Mouse (Mus musculus) kidney, adult 2 months (tissue): ENCODE data around the gene Prkn. TPM values are rescaled to one million over a fixed set of nuclear protein-coding genes. Genes with fewer than 3 reads are reported as not detected.

Experiments used
- DNase-seq: peaks from one replicate; pipeline ENCODE4 v3.0.0; 2021
- H3K27ac ChIP-seq: fragments of 200-500 bp; 2 replicates; pipeline ENCODE4 v1.5.1; 2012; ENCODE audit warnings: low read depth, low read length, control low read depth, inconsistent platforms; ENCODE audit not compliant: insufficient read depth
- H3K27me3 ChIP-seq: fragments of 200-500 bp; replicated peaks from 2 replicates; pipeline ENCODE4 v1.6.1; 2012; ENCODE audit warnings: mild to moderate bottlenecking, moderate library complexity, low read length, inconsistent platforms; ENCODE audit not compliant: control insufficient read depth, insufficient read depth
- H3K36me3 ChIP-seq: fragments of 200-500 bp; 2 replicates; pipeline ENCODE4 v1.6.1; 2012; ENCODE audit warnings: mild to moderate bottlenecking, moderate library complexity, low read length, inconsistent platforms; ENCODE audit not compliant: control insufficient read depth, insufficient read depth
- H3K4me1 ChIP-seq: fragments of 200-500 bp; 2 replicates; pipeline ENCODE4 v1.6.1; 2011; ENCODE audit warnings: low read length; ENCODE audit not compliant: control insufficient read depth, insufficient read depth
- H3K4me3 ChIP-seq: fragments of 200-500 bp; 2 replicates; pipeline ENCODE4 v1.5.1; 2011; ENCODE audit warnings: mild to moderate bottlenecking, low read depth, low read length, control low read depth; ENCODE audit not compliant: insufficient read depth
- CTCF ChIP-seq: fragments of 200-500 bp; conservative IDR thresholded peaks from 2 replicates; pipeline ENCODE4 v1.5.1; 2011; ENCODE audit warnings: low read depth, mild to moderate bottlenecking, control low read depth, low read length, moderate library complexity, mixed read lengths; ENCODE audit not compliant: insufficient read depth, insufficient read length
- POLR2A ChIP-seq: fragments of 200-500 bp; IDR thresholded peaks from one replicate; pipeline ENCODE4 v1.6.1; 2011; ENCODE audit warnings: low read depth, low read length, control low read depth
- WGBS: fragments of 180-500 bp; shearing (Covaris S2); methylation state at CpG from one replicate; pipeline ENCODE4 v1.1.7; 2018; 5-methylcytosine and 5-hydroxymethylcytosine counted together
- polyA plus RNA-seq: library from polyadenylated mRNA; depleted of rRNA; stranded (reverse); fragments of >200 nt; gene quantifications from 2 replicates; pipeline ENCODE4 v1.2.3, GENCODE M21; 2012

Prkn gene
- polyA plus RNA-seq, 1 experiment, result 6.1 TPM

DNA sequence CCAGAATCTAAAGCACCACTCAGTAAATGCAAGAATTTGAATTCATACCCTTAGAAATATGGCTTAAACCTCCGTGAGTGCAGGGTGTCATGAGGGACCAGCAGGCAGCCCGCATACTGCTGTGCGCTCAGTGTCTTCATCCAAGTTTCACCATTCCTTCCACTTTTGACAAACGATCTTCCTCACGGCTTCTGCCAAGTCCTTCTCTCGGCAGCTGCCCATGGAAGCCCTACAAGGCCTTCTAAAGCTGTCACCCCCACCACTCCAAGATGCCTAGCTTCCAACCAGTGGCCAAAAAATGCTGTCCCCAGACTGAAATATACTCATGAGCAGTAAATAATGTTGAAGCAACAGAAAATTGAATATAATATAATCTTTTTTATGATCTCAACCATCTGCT is 580.7 kb downstream of the Prkn start:
- no peaks in the 10 kb centered on the region for H3K36me3 ChIP-seq
- no peak for DNase-seq
- WGBS, result 79% methylated on average over 6 of the region's 6 CpGs
- no peak overlapping the region for H3K4me3 ChIP-seq
- no peak for TF ChIP-seq CTCF
- TF ChIP-seq POLR2A, result no peak
- no peak overlapping the region for H3K27ac ChIP-seq
- no peaks in the 10 kb centered on the region for H3K4me1 ChIP-seq
- H3K27me3 ChIP-seq, result no peaks in the 10 kb centered on the region

DNA sequence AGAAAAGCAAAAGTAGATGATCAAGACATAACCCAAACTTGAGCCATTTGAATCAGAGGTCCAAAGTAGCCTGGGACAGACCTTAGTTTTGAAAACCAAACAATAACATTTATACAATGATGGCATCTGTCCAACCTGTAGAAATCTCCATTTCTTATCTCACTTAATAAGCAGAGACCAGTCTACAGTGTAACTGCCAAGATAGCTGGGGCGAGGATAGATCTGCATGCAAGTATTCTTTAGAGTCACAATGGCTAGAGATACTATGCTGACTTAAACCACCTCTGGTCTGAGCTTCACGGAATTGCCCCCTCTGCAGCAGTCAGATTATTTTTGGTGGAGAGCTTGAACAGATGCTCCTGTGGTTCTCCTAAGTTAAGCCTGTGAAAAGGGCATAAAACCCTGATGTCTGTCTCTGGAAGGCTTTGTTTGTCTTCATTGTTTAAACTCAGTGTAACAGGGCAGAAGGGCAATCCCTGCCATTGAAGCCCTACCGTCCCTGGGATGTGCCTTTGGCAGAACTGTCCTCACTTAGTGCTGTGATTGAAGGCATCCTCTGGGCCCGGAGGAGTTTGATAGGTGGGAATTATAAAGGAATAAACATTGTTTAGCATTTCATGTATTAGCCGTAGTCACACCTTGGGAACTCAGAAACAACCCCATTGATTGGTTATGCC is 581.2 kb downstream of the Prkn start:
- TF ChIP-seq CTCF (no peak), POLR2A (no peak)
- H3K36me3 ChIP-seq, result no peaks in the 10 kb centered on the region
- H3K27me3 ChIP-seq, result no peaks in the 10 kb centered on the region
- H3K4me1 ChIP-seq, result no peaks in the 10 kb centered on the region
- WGBS, result 75% methylated on average over 5 of the region's 5 CpGs
- H3K4me3 ChIP-seq, result no peak overlapping the region
- DNase-seq, result no peak
- H3K27ac ChIP-seq, result no peak overlapping the region

DNA sequence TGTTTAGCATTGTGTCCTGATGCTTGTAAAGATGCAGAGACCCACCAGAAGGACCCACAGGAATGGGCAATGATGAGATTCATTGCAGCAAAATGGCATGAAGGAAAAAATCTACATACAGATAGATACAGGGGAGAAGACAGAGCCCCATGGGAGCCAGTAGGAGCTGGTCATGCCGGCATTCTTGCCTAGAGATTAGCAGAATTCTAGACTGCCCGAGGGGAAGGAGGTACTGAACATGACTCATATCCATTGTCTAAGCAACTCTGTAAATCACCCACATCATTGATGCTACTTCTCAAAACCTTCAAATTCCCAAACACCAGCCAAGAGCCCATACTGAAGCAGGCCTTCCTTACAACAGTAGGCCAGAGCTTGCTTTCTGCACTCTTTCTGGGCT is 591.1 kb downstream of the Prkn start:
- H3K27me3 ChIP-seq, result no peaks in the 10 kb centered on the region
- no peak for TF ChIP-seq CTCF
- TF ChIP-seq POLR2A, result no peak
- H3K4me1 ChIP-seq, result no peaks in the 10 kb centered on the region
- WGBS, result 84% methylated on average over 2 of the region's 2 CpGs
- H3K27ac ChIP-seq, result no peak overlapping the region
- DNase-seq, result no peak
- H3K4me3 ChIP-seq, result no peak overlapping the region
- no peaks in the 10 kb centered on the region; the same call in 1 of the 2 replicates for H3K36me3 ChIP-seq

DNA sequence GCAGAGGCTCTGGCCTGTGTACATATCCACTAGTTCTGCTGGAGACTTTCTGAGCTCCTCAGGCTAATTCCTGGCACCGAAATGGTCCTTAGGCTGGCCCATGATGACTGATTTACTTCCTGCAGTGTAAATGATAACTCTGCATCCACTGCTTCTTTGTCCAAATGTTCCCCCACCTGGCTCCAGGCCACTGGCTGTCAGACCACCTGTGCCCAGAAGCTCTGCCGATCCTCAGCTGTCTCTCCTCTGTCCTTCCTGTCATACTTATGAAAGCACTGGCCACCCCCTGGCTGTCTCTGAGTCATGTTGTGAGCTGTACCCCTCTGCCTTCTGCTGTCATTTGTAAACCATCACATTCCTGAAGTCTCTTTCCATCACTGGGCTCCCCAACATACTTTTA is 592.4 kb downstream of the Prkn start:
- H3K36me3 ChIP-seq, result no peaks in the 10 kb centered on the region; the same call in 1 of the 2 replicates
- no peaks in the 10 kb centered on the region for H3K27me3 ChIP-seq
- no peaks in the 10 kb centered on the region for H3K4me1 ChIP-seq
- no peak overlapping the region for H3K27ac ChIP-seq
- 90% methylated on average over 2 of the region's 2 CpGs for WGBS
- TF ChIP-seq CTCF (no peak), POLR2A (no peak)
- no peak for DNase-seq
- H3K4me3 ChIP-seq, result no peak overlapping the region

DNA sequence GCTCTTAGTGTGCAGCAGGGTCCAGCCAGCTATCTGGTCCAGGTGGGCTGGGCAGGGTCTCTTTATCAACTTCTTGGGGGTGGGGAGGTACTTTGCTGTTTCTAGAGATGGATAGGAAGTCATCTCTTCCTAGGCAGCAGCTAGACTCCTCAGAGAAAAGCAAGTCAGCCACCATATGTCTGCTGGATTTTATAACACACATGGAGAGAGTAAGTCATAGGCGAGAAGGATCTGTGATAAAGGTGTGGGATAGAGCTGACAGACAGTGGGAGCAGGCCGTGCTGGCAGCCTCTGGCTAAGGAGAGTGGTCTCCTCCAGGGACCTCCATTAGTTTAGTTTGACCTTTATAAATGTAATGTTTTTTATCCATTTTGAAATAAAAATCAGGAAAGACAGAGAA is 622.5 kb downstream of the Prkn start:
- no peak for TF ChIP-seq POLR2A
- no peak for TF ChIP-seq CTCF
- Histone ChIP-seq H3K36me3 (no peaks in the 10 kb centered on the region), H3K4me1 (no peaks in the 10 kb centered on the region), H3K4me3 (no peak overlapping the region), H3K27me3 (no peaks in the 10 kb centered on the region), H3K27ac (no peak overlapping the region)
- DNase-seq, result no peak
- 98% methylated on average over 2 of the region's 2 CpGs for WGBS

DNA sequence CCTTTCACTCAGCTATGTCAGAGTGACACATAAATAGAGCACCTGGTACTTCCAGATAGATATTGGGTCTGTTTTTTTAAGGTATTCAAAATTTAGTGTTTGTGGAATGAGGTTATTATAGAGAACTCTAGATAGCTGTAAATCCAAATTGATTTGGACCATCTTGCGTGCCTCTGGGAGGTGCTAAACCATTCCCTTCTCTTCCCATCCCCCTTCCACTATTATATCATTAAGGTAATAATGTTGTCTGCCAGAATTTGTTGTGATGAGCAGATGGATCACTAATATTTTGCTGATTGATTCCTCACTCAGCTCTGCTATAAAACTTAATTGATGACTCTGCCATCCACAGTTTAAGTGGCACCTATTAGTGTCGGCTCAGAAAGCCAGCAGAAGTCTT is 625.9 kb downstream of the Prkn start:
- no peak for DNase-seq
- WGBS, result 86% methylated on average over 2 of the region's 2 CpGs
- no peaks in the 10 kb centered on the region for H3K4me1 ChIP-seq

DNA sequence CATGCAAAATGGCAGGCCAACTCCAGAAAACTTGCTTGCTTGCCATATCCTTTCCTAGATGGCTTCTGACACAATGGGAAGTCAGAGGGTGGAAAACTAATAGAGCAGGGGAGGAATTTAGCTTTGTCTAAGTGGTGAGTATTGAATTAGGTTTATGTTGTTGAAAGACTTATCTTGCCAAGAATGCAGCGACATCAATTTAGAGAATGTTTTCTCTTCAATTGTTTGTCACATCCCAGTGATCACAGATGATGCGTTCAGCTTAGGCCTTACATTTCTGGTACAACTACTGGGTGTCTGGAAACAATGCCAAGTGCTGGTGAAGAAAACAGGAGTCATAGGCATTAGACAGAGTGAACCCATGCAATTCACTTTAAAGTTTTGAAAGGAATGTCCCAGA is 628.4 kb downstream of the Prkn start:
- no peak for DNase-seq
- WGBS, result 76% methylated on average over 2 of the region's 2 CpGs
- Histone ChIP-seq H3K27ac (no peak overlapping the region), H3K36me3 (no peaks in the 10 kb centered on the region), H3K4me3 (no peak overlapping the region), H3K4me1 (no peaks in the 10 kb centered on the region), H3K27me3 (no peaks in the 10 kb centered on the region)
- TF ChIP-seq POLR2A (no peak), CTCF (no peak)

More for the DNA sequence above, 625.9 kb downstream of the Prkn start:
- TF ChIP-seq CTCF (no peak), POLR2A (no peak)
- Histone ChIP-seq H3K4me3 (no peak overlapping the region), H3K36me3 (no peaks in the 10 kb centered on the region), H3K27ac (no peak overlapping the region), H3K27me3 (no peaks in the 10 kb centered on the region)

DNA sequence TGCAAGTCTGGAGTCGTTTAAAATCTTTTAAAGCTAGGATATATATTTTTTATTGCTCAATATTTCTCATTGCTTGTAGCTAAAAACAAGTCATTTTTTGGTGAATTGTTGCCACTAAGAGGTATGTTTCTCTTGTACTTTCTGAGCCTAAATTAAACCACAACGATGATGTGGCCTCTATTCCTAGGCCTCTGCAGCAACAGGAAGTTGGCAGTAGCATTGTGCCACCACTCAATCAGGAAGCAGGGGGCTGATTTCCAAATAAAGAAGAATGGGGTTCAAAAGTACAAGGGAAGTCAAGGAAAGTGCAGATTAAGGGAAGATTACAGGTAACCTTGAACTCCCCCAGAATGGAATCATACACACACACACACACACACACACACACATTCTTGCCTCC is 642.8 kb downstream of the Prkn start:
- no peak for DNase-seq
- H3K4me1 ChIP-seq, result no peaks in the 10 kb centered on the region
- no peak overlapping the region for H3K4me3 ChIP-seq
- H3K36me3 ChIP-seq, result no peaks in the 10 kb centered on the region
- no peak overlapping the region for H3K27ac ChIP-seq
- WGBS, result 65% methylated on average over 2 of the region's 2 CpGs
- no peaks in the 10 kb centered on the region for H3K27me3 ChIP-seq
- TF ChIP-seq CTCF (no peak), POLR2A (no peak)
